Mouse (Mus musculus) cortical plate, adult 2 months (tissue): ENCODE data around the gene Nprl3.

Experiments
- CTCF ChIP-seq: fragments of 200-500 bp; IDR thresholded peaks from 2 replicates; pipeline ENCODE4 v1.5.1; 2011; ENCODE audit warnings: mild to moderate bottlenecking, control low read depth, low read length; ENCODE audit not compliant: insufficient read depth; ENCODE audit errors: extremely low read depth
- POLR2A ChIP-seq: fragments of 200-500 bp; IDR thresholded peaks from 2 replicates; pipeline ENCODE4 v1.6.1; 2011; ENCODE audit warnings: mild to moderate bottlenecking, low read length, control low read depth; ENCODE audit not compliant: insufficient read depth; ENCODE audit errors: extremely low read depth

DNA sequence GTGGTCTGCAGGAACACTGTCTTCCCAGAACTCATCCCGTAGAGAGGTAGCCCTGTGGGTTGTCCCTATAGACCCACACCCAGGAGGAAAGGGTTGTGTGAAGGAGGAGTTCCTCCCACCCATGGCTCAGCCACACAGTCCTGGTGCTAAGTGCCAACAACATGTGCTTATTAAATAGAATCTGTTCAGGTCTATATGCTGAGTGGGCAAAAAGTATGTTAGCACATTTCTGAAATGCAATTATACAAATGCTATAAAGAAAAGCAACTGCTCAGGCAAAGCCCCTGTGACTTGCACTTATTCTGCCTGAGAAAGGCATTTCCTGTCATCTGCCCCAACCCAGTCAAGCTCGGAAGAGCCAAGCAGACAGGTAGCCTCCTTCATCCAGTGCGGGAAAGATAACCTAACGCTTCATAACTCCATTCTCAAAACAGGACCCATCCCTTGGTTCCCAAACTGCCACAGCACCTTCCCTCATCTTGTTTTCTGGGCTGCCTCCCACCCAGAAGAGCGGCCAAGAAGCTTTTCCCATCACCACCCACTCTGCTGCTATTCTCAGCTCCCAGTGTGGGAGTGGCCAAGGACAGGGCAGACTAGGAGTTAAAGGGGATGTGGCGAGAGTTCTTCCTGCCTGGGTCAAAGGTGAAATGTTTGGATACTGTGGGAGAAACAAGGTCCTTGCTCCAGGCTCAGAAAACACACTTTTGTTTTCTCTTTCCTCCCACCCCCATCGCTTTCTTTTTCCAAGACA is 24.1 kb downstream of the Nprl3 start:
- no peak for TF ChIP-seq CTCF
- TF ChIP-seq POLR2A, result no peak
